In genomic region chr6:17358896-17359690, GRCm38 (mm10) we compare ENCODE assay signal across 10 mouse cellular contexts. TPM values are rescaled to one million over a fixed set of nuclear protein-coding genes. Genes with fewer than 3 reads are reported as not detected.
DNase-seq lines count a peak whose midpoint lies in the region; ATAC-seq and TF ChIP-seq lines count a peak whose summit lies in the region.
"Had no signal": no experiment of that assay in that cellular context is flagged by ENCODE, and none has a peak within 500 bp of the region (broad histone marks: within the 10 kb centered on the region; RNA-seq: fewer than 3 reads in every experiment).

No protein-coding gene starts in this region.

- H3K36me3 ChIP-seq in intestine, embryonic 14.5 days (ENCODE audit: control insufficient read depth, insufficient read depth, low read length) = no peaks in the 10 kb centered on the region
- H3K36me3 ChIP-seq in intestine, embryonic 16.5 days (ENCODE audit: control insufficient read depth, insufficient read depth, low read length) = no peaks in the 10 kb centered on the region
- H3K36me3 ChIP-seq in forebrain, embryonic 13.5 days (ENCODE audit: poor library complexity, severe bottlenecking) = no peaks in the 10 kb centered on the region
- H3K36me3 ChIP-seq in stomach, postnatal 0 days (ENCODE audit: control insufficient read depth, insufficient read depth, low read length) = no peaks in the 10 kb centered on the region
- H3K36me3 ChIP-seq: embryonic facial prominence, embryonic 13.5 days had no signal

- H3K4me3 ChIP-seq in intestine, embryonic 14.5 days (ENCODE audit: low read depth, low read length) = no peak overlapping the region
- H3K4me3 ChIP-seq in intestine, embryonic 16.5 days (ENCODE audit: low read length) = no peak overlapping the region
- H3K4me3 ChIP-seq in forebrain, embryonic 13.5 days = no peak overlapping the region
- H3K4me3 ChIP-seq in stomach, postnatal 0 days (ENCODE audit: low read depth, low read length) = no peak overlapping the region
- H3K4me3 ChIP-seq: embryonic facial prominence, embryonic 13.5 days had no signal

- DNase-seq in intestine, embryonic 14.5 days (ENCODE audit: low spot score) = peak; percentile 65
- DNase-seq in brain, embryonic 18.5 days (ENCODE audit: low read depth, low spot score) = peak; percentile 43
- DNase-seq in kidney, postnatal 10 days = peak; percentile 44
- peak; percentile 25 for DNase-seq in stomach, postnatal 0 days (ENCODE audit: low spot score)

- WGBS in intestine, embryonic 14.5 days = 15% methylated on average over 6 of the region's 6 CpGs
- WGBS in intestine, embryonic 16.5 days = 13% methylated on average over 6 of the region's 6 CpGs
- 15% methylated on average over 6 of the region's 6 CpGs for WGBS in forebrain, embryonic 13.5 days
- WGBS in stomach, postnatal 0 days = 15% methylated on average over 6 of the region's 6 CpGs

- no peaks in the 10 kb centered on the region for H3K4me1 ChIP-seq in intestine, embryonic 14.5 days (replicated peaks; ENCODE audit: control insufficient read depth, insufficient read depth, low read length)
- H3K4me1 ChIP-seq in intestine, embryonic 16.5 days (ENCODE audit: control insufficient read depth, insufficient read depth, low read length) = no peaks in the 10 kb centered on the region
- H3K4me1 ChIP-seq in forebrain, embryonic 13.5 days = no peaks in the 10 kb centered on the region
- no peaks in the 10 kb centered on the region for H3K4me1 ChIP-seq in stomach, postnatal 0 days (replicated peaks; ENCODE audit: control insufficient read depth, insufficient read depth)
- H3K4me1 ChIP-seq: embryonic facial prominence, embryonic 13.5 days had no signal

- H3K4me2 ChIP-seq in intestine, embryonic 14.5 days (ENCODE audit: low read length) = no peak overlapping the region
- H3K4me2 ChIP-seq in intestine, embryonic 16.5 days (ENCODE audit: low read depth, low read length) = no peak overlapping the region
- H3K4me2 ChIP-seq in forebrain, embryonic 13.5 days = no peak overlapping the region
- H3K4me2 ChIP-seq in stomach, postnatal 0 days (replicated peaks; ENCODE audit: low read depth) = no peak overlapping the region
- H3K4me2 ChIP-seq: embryonic facial prominence, embryonic 13.5 days had no signal

- no peak overlapping the region for H3K27ac ChIP-seq in intestine, embryonic 14.5 days (ENCODE audit: low read depth)
- no peak overlapping the region for H3K27ac ChIP-seq in intestine, embryonic 16.5 days (ENCODE audit: low read length)
- H3K27ac ChIP-seq in forebrain, embryonic 13.5 days = no peak overlapping the region
- H3K27ac ChIP-seq in stomach, postnatal 0 days (replicated peaks) = no peak overlapping the region
- H3K27ac ChIP-seq: embryonic facial prominence, embryonic 13.5 days; macrophage had no signal

- no peak for TF ChIP-seq EP300 in stomach, postnatal 0 days (optimal IDR thresholded peaks at IDR 0.05)

- TF ChIP-seq CTCF in stomach, postnatal 0 days (IDR thresholded peaks at IDR 0.05; ENCODE audit: low read depth) = peak; percentile 91

- H3K27me3 ChIP-seq in intestine, embryonic 14.5 days (replicated peaks; ENCODE audit: control insufficient read depth, insufficient read depth, low read length) = no peaks in the 10 kb centered on the region
- no peaks in the 10 kb centered on the region for H3K27me3 ChIP-seq in intestine, embryonic 16.5 days (replicated peaks; ENCODE audit: control insufficient read depth, insufficient read depth, low read length)
- H3K27me3 ChIP-seq in forebrain, embryonic 13.5 days = no peaks in the 10 kb centered on the region
- no peaks in the 10 kb centered on the region for H3K27me3 ChIP-seq in stomach, postnatal 0 days (ENCODE audit: control insufficient read depth, insufficient read depth, low read length)
- H3K27me3 ChIP-seq: embryonic facial prominence, embryonic 13.5 days had no signal

- H3K9me3 ChIP-seq in intestine, embryonic 14.5 days (ENCODE audit: control insufficient read depth, low read length) = no peaks in the 10 kb centered on the region
- H3K9me3 ChIP-seq in intestine, embryonic 16.5 days (ENCODE audit: control insufficient read depth, low read length) = no peaks in the 10 kb centered on the region
- H3K9me3 ChIP-seq in forebrain, embryonic 13.5 days (replicated peaks) = no peaks in the 10 kb centered on the region
- H3K9me3 ChIP-seq in stomach, postnatal 0 days (ENCODE audit: control insufficient read depth, low read length) = no peaks in the 10 kb centered on the region
- H3K9me3 ChIP-seq: embryonic facial prominence, embryonic 13.5 days had no signal

- H3K9ac ChIP-seq in intestine, embryonic 14.5 days (ENCODE audit: low read length) = no peak overlapping the region
- H3K9ac ChIP-seq in intestine, embryonic 16.5 days (ENCODE audit: low read depth, low read length) = no peak overlapping the region
- H3K9ac ChIP-seq in forebrain, embryonic 13.5 days = no peak overlapping the region
- H3K9ac ChIP-seq in stomach, postnatal 0 days (ENCODE audit: low read length) = no peak overlapping the region
- H3K9ac ChIP-seq: embryonic facial prominence, embryonic 13.5 days had no signal

- ATAC-seq in intestine, embryonic 14.5 days (replicated peaks; ENCODE audit: low FRiP score, low TSS enrichment, low read depth) = no peak
- ATAC-seq in intestine, embryonic 16.5 days = no peak
- ATAC-seq in CD4-positive, CD25-positive, alpha-beta regulatory T cell, adult 4 months = peak; percentile 65
- peak; percentile 84 for ATAC-seq in forebrain, embryonic 13.5 days
- ATAC-seq in megakaryocyte, adult 5-6 weeks (ENCODE audit: poor library complexity, severe bottlenecking) = peak; percentile 82
- ATAC-seq in stomach, postnatal 0 days (ENCODE audit: low FRiP score, low TSS enrichment) = no peak

RNA-seq across cellular contexts. Expression of gene Cav1, which starts 53.0 kb away (rescaled TPM):
- 167 and 171 TPM in 2 replicates for polyA plus RNA-seq in intestine, embryonic 14.5 days (2014; fragmentation: Nextera tagmentation; extraction: Ambion mirVana)
- polyA plus RNA-seq in intestine, embryonic 16.5 days (2015; fragmentation: Nextera tagmentation; extraction: Ambion mirVana) = 189 and 198 TPM in 2 replicates
- not detected for polyA plus RNA-seq in CD4-positive, CD25-positive, alpha-beta regulatory T cell, adult 4 months (2017; shearing (Covaris generic))
- polyA plus RNA-seq in forebrain, embryonic 13.5 days (2015; fragmentation: Nextera tagmentation; extraction: Ambion mirVana) = 21.6 and 23.7 TPM in 2 replicates
- total RNA-seq in megakaryocyte, adult 5-6 weeks (2015) = not detected in 2 replicates
- total RNA-seq in megakaryocyte, adult 5-6 weeks (2017) = not detected in 2 replicates
- 324 and 346 TPM in 2 replicates for polyA plus RNA-seq in stomach, postnatal 0 days (2015; fragmentation: Nextera tagmentation; extraction: Ambion mirVana)

Comparison
In these comparisons a context has a peak if more than half of its experiments do, and no peak if none do; other contexts are left out.
1. ATAC-seq: peak in CD4-positive, CD25-positive, alpha-beta regulatory T cell, adult 4 months (single experiment), forebrain, embryonic 13.5 days (single experiment) and megakaryocyte, adult 5-6 weeks (single experiment); none in intestine, embryonic 14.5 days (single experiment), intestine, embryonic 16.5 days (single experiment) and stomach, postnatal 0 days (single experiment).
2. RNA of gene Cav1, which starts 53.0 kb away (polyA plus RNA-seq): 324 to 346 TPM in stomach, postnatal 0 days, 189 to 198 TPM in intestine, embryonic 16.5 days, 167 to 171 TPM in intestine, embryonic 14.5 days and 21.6 to 23.7 TPM in forebrain, embryonic 13.5 days; not detected in CD4-positive, CD25-positive, alpha-beta regulatory T cell, adult 4 months; every median in the first group is over 10 times any median in the second.
3. Peak in every context shown above with its lines, with median percentiles within 50 percentile points of each other: DNase-seq.